Comparison of ENCODE assay signal across 18 mouse cellular contexts in the genomic region with DNA sequence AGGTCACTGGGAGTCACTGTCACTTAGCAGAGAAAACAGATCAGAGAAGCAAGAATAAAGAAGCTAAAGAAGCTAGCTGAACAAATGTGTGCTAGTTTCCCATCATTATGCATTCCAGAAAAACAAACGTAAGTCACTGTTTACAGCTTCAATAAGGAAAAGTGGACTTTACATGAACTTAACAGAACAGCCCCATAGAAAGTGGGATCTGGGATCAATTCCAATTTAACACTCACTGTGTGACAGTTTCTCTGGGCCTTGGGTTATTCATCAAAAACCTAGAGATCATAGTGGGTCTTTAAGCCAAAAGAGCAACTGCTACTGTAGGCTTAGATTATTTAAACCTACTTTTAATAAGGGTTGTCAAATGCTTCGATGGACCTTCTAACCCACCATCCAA.
DNase-seq lines count a peak whose midpoint lies in the region; ATAC-seq and TF ChIP-seq lines count a peak whose summit lies in the region.
"Had no signal": no experiment of that assay in that cellular context is flagged by ENCODE, and none has a peak within 500 bp of the region (broad histone marks: within the 10 kb centered on the region; RNA-seq: fewer than 3 reads in every experiment).

No protein-coding gene starts in this region.

- H3K9me3 ChIP-seq in kidney, postnatal 0 days (replicated peaks; ENCODE audit: low read length): no peaks in the 10 kb centered on the region
- H3K9me3 ChIP-seq in kidney, embryonic 14.5 days (ENCODE audit: control insufficient read depth, low read length): no peaks in the 10 kb centered on the region
- no peaks in the 10 kb centered on the region for H3K9me3 ChIP-seq in midbrain, postnatal 0 days (ENCODE audit: low read length)
- H3K9me3 ChIP-seq in midbrain, embryonic 16.5 days (replicated peaks; ENCODE audit: control insufficient read depth, low read length, poor library complexity, severe bottlenecking): no peaks in the 10 kb centered on the region
- H3K9me3 ChIP-seq: embryonic facial prominence, embryonic 10.5 days; embryonic facial prominence, embryonic 12.5 days; forebrain, embryonic 13.5 days; forebrain, embryonic 15.5 days had no signal

- no peak for TF ChIP-seq CTCF in kidney, postnatal 0 days (IDR thresholded peaks at IDR 0.05; ENCODE audit: low read depth)
- TF ChIP-seq CTCF in midbrain, postnatal 0 days (IDR thresholded peaks at IDR 0.05): no peak

- no peak overlapping the region for H3K27ac ChIP-seq in kidney, postnatal 0 days
- no peak overlapping the region for H3K27ac ChIP-seq in kidney, embryonic 14.5 days (ENCODE audit: low read depth, low read length)
- no peak overlapping the region for H3K27ac ChIP-seq in midbrain, postnatal 0 days (ENCODE audit: low read depth, low read length)
- H3K27ac ChIP-seq in midbrain, embryonic 16.5 days (ENCODE audit: low read length): no peak overlapping the region
- H3K27ac ChIP-seq: embryonic facial prominence, embryonic 10.5 days; embryonic facial prominence, embryonic 12.5 days; forebrain, embryonic 13.5 days; forebrain, embryonic 15.5 days had no signal

- no peaks in the 10 kb centered on the region for H3K36me3 ChIP-seq in kidney, postnatal 0 days (ENCODE audit: insufficient read depth, low read length)
- H3K36me3 ChIP-seq in kidney, embryonic 14.5 days (ENCODE audit: control insufficient read depth, insufficient read depth, low read length): no peaks in the 10 kb centered on the region
- no peaks in the 10 kb centered on the region for H3K36me3 ChIP-seq in midbrain, postnatal 0 days (ENCODE audit: insufficient read depth, low read length)
- no peaks in the 10 kb centered on the region for H3K36me3 ChIP-seq in midbrain, embryonic 16.5 days (ENCODE audit: control insufficient read depth, insufficient read depth, low read length)
- H3K36me3 ChIP-seq: embryonic facial prominence, embryonic 10.5 days; embryonic facial prominence, embryonic 12.5 days; forebrain, embryonic 15.5 days had no signal

- no peak overlapping the region for H3K4me2 ChIP-seq in kidney, postnatal 0 days (ENCODE audit: low read length)
- no peak overlapping the region for H3K4me2 ChIP-seq in kidney, embryonic 14.5 days (replicated peaks; ENCODE audit: low read depth, low read length)
- no peak overlapping the region for H3K4me2 ChIP-seq in midbrain, postnatal 0 days (ENCODE audit: low read depth, low read length, poor library complexity, severe bottlenecking)
- H3K4me2 ChIP-seq in midbrain, embryonic 16.5 days (ENCODE audit: low read length): no peak overlapping the region
- H3K4me2 ChIP-seq: embryonic facial prominence, embryonic 12.5 days; forebrain, embryonic 13.5 days; forebrain, embryonic 15.5 days had no signal

- H3K4me1 ChIP-seq in kidney, postnatal 0 days (replicated peaks; ENCODE audit: insufficient read depth, low read length): no peaks in the 10 kb centered on the region
- peaks cover 3% of the 10 kb centered on the region; the same call in 1 of the 2 replicates for H3K4me1 ChIP-seq in kidney, embryonic 14.5 days (ENCODE audit: control insufficient read depth, insufficient read depth, low read length)
- no peaks in the 10 kb centered on the region; the same call in 1 of the 2 replicates for H3K4me1 ChIP-seq in midbrain, postnatal 0 days (ENCODE audit: insufficient read depth, low read length)
- H3K4me1 ChIP-seq in midbrain, embryonic 16.5 days (ENCODE audit: control insufficient read depth, insufficient read depth, low read length): no peaks in the 10 kb centered on the region
- H3K4me1 ChIP-seq: forebrain, embryonic 13.5 days; forebrain, embryonic 15.5 days had no signal

- H3K27me3 ChIP-seq in kidney, postnatal 0 days (ENCODE audit: insufficient read depth, low read length): no peaks in the 10 kb centered on the region
- no peaks in the 10 kb centered on the region for H3K27me3 ChIP-seq in kidney, embryonic 14.5 days (ENCODE audit: control insufficient read depth, insufficient read depth, low read length)
- H3K27me3 ChIP-seq in midbrain, postnatal 0 days (ENCODE audit: insufficient read depth, low read length): no peaks in the 10 kb centered on the region
- H3K27me3 ChIP-seq in midbrain, embryonic 16.5 days (ENCODE audit: control insufficient read depth, insufficient read depth, low read depth, low read length): no peaks in the 10 kb centered on the region
- H3K27me3 ChIP-seq: embryonic facial prominence, embryonic 12.5 days; forebrain, embryonic 13.5 days; forebrain, embryonic 15.5 days had no signal

- no peak for ATAC-seq in kidney, postnatal 0 days (replicated peaks; ENCODE audit: low FRiP score, low read depth)
- no peak for ATAC-seq in kidney, embryonic 14.5 days (ENCODE audit: low FRiP score, low TSS enrichment)
- ATAC-seq in midbrain, postnatal 0 days (ENCODE audit: low FRiP score): no peak
- ATAC-seq in midbrain, embryonic 16.5 days: no peak
- ATAC-seq: forebrain, embryonic 13.5 days; forebrain, embryonic 15.5 days; forebrain, postnatal 0 days had no signal

- DNase-seq in kidney, postnatal 0 days (ENCODE audit: low spot score): peak; percentile 36
- peak; percentile 52 for DNase-seq in midbrain, postnatal 0 days (ENCODE audit: low spot score)
- no peak for DNase-seq in retina, postnatal 1 day
- DNase-seq: adrenal gland, adult 8-10 months; adrenal gland, postnatal 14 days; adrenal gland, postnatal 36 days; cerebellum, adult 11-12 months; cerebellum, adult 2 months; cerebellum, adult 9-10 months; cerebellum, postnatal 10 days; cerebellum, postnatal 25 days; forebrain, postnatal 0 days had no signal

- H3K9ac ChIP-seq in kidney, postnatal 0 days (ENCODE audit: low read depth, low read length): no peak overlapping the region
- H3K9ac ChIP-seq in kidney, embryonic 14.5 days (ENCODE audit: low read depth, low read length): no peak overlapping the region
- H3K9ac ChIP-seq in midbrain, postnatal 0 days (replicated peaks; ENCODE audit: low read length, poor library complexity, severe bottlenecking): no peak overlapping the region
- H3K9ac ChIP-seq in midbrain, embryonic 16.5 days (ENCODE audit: low read depth, low read length): no peak overlapping the region
- H3K9ac ChIP-seq: embryonic facial prominence, embryonic 12.5 days; forebrain, embryonic 13.5 days; forebrain, embryonic 15.5 days; forebrain, postnatal 0 days had no signal

- 69% methylated on average over 2 of the region's 2 CpGs for WGBS in kidney, postnatal 0 days
- WGBS in kidney, embryonic 14.5 days: 74% methylated on average over 2 of the region's 2 CpGs
- WGBS in midbrain, postnatal 0 days: 66% methylated on average over 2 of the region's 2 CpGs
- 74% methylated on average over 2 of the region's 2 CpGs for WGBS in midbrain, embryonic 16.5 days

- no peak overlapping the region for H3K4me3 ChIP-seq in kidney, postnatal 0 days (replicated peaks; ENCODE audit: low read depth, low read length)
- H3K4me3 ChIP-seq in kidney, embryonic 14.5 days (ENCODE audit: low read length): no peak overlapping the region
- H3K4me3 ChIP-seq in midbrain, postnatal 0 days (ENCODE audit: low read depth, low read length): no peak overlapping the region
- no peak overlapping the region for H3K4me3 ChIP-seq in midbrain, embryonic 16.5 days (ENCODE audit: low read depth, low read length)
- H3K4me3 ChIP-seq: embryonic facial prominence, embryonic 10.5 days; embryonic facial prominence, embryonic 12.5 days; forebrain, embryonic 13.5 days; forebrain, embryonic 15.5 days had no signal
